Mouse (Mus musculus) left cerebral cortex, adult 18-20 months (tissue): ENCODE data around the gene Tssk6. TPM values are rescaled to one million over a fixed set of nuclear protein-coding genes. Genes with fewer than 3 reads are reported as not detected.

ENCODE experiments used
- DNase-seq, 2 experiments: peaks; one replicate each; pipeline ENCODE4 v3.0.0; 2021 to 2022; ENCODE audit warnings: low spot score in 2 of 2, mixed read lengths in 1 of 2
- long read RNA-seq, 2 experiments: library from polyadenylated mRNA; stranded (forward); transcript quantifications; one replicate each; pipeline ENCODE4 v2.0.0; 2021
- total RNA-seq, 2 experiments: library from RNA; stranded (reverse); gene quantifications; 2 replicates each; pipeline ENCODE4 v1.2.3; 2021

Tssk6 gene
- total RNA-seq: not detected
- long read RNA-seq, experiment 1, partial matches to known transcripts: 0 of 1 reads
- long read RNA-seq, experiment 1, other reads (novel, unspliced or antisense): 0 of 1 reads
- long read RNA-seq, experiment 2: 0 reads

DNA sequence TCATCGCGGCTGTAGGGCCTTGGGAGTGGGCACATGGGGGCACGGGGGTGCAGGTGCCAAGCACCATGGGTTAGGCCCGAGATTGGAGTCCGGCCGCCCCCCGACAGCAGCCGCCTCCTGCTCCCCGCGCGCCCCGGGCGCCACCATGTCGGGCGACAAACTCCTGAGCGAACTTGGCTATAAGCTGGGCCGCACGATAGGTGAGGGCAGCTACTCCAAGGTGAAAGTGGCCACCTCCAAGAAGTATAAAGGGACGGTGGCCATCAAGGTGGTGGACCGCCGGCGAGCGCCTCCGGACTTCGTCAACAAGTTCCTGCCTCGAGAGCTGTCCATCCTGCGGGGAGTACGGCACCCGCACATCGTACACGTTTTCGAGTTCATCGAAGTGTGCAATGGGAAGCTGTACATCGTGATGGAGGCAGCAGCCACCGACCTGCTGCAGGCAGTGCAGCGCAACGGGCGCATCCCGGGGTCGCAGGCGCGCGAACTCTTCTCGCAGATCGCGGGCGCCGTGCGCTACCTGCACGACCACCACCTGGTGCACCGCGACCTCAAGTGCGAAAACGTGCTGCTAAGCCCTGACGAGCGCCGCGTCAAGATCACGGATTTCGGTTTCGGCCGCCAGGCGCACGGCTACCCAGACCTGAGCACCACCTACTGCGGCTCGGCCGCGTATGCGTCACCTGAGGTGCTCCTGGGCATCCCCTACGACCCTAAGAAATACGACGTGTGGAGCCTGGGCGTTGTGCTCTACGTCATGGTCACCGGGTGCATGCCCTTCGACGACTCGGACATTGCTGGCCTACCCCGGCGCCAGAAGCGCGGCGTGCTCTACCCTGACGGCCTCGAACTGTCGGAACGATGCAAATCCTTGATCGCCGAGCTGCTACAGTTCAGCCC lies at the start of gene Tssk6, which contains the start of the genes Ndufa13 and Yjefn3:
Gene Tssk6 (plus strand): TSS at position 22 of the 900 bp plus-strand sequence.
Gene Ndufa13 (minus strand): TSS at position 396 of the 900 bp plus-strand sequence.
Gene Yjefn3 (minus strand): TSS at position 550 of the 900 bp plus-strand sequence.
- DNase-seq: no peak

DNA sequence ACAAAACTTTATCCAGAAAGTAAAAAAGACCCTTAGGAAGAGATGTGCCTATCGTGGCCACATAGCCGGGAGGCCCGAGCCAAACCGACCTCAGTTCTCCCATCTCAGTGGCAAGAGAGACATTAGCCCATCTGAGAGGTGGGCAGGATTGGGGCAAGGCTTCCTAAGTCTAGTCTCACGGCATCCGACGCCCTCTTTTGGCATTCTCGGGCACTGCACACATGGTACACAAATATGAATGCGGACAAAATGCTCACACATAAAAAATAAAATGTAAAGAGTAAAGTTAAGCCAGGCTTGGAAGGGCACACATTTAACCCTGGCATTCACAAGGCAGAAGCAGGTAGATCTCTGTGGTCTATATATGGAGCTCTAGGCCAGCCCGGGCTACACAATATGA lies 48.1 kb upstream of the Tssk6 start:
- no peak for DNase-seq

DNA sequence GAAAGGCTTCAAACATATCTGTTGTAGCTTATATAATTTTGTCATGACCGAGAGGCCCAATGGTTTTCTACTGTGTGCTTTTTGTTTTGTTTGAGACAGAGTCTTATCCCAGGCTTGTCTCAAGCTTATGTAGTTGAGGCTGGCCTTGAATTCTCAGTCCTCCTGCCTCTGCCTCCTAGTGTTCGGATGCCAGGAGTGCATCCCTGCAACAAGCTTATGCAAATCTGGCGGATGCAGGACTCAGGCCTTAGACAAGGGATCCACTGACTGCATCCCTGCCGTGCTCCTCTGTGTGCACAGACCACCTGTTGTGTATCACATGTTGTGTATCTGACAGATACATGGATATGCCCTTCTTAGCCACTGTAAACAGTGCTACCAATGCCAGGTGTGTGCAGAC lies 41.2 kb upstream of the Tssk6 start:
- no peak for DNase-seq

DNA sequence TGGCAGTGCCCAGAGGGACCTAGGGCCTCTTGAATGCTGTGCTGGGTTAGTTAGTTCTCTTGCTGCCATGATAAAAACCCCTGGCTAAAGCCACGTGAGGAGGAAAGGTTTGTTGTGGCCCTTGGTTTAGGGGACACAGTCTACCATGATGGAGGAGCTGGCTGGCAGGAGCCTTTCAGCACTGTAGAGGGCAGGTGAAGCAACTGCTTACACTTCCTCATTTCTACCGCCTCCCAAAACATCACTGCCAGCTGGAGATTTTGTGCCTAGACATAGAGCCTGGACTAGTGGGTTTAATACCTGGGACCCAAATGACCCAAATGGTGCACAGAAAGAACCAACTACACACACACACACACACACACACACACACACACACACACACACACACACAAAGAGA lies 40.7 kb upstream of the Tssk6 start:
- DNase-seq: no peak

DNA sequence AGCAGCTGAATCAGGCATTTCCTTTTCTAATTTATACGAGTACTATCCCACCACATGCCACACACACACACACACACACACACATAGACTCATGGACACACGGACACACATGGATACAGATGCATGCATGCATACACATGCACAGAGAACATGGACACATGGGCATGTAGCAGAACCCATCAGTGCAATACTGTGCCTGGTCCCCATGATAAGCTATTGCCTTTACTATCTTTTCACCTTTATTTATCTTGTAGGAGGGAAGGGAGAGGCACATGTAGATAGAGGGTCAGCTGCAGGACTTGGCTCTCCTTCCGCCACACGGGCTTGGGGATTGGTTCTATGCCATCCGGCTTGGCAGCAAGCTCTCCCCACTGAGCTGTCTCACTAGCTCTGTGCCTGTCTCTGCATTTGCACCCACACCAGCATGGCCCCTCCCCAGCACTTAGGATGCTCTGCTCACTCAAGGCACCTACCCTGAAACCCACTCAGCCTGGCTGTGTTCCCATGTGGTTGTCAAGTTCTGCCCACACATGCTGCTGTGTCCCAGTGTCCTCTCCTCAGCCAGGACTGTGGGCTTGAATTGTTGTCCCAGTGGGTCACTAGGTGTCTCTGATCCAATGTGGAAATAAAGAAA lies 38.5 kb upstream of the Tssk6 start:
- DNase-seq: peak in 1 of 2 experiments; percentile 47

DNA sequence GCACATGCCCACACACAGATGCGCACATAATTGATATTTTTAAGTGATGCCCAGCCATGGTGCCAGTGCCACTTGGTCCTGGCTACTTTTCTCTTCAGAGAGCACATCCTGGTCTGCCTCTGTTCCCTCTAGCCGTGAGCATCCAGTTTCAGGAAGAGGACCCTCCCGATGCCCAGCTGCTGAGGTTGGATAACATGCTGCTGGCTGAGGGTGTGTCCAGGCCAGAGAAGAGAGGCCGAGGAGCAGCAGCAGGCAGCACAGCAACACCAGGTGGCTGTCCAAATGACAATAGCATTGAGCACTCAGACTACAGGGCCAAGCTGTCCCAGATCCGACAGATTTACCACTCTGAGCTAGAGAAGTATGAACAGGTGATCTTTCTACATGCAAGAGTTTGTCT lies 37.8 kb upstream of the Tssk6 start:
- DNase-seq: no peak

DNA sequence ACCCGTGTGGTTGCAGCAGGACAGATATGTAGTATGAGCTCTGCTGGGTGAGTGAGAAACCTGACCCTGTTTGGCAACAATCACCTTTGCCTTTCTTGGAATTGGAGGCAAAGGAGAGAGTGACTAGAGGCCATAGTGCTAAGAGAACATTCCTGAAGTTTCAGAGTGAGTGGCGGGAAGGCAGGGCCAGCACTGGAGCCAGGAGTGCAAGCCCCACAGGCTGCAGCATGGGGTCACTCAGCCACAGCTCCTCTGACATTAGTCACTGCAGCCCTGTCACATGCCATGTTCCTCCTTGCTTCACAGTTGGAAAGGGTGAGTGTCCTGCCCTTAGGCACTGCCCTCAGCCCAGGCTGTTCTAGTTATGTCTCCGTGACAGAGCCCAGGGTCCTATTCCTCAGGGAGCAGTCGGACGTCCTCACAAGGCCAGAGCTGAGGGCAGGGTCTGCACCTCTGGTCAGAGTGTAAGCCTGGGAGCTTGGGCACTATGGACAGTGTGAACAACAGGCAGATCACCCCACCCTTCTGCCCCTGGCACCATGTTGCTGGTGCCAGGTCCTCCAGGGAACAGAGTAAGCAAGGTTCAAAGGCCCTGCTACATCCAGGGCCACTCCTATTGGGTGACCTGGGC lies 34.2 kb upstream of the Tssk6 start:
- DNase-seq: no peak

DNA sequence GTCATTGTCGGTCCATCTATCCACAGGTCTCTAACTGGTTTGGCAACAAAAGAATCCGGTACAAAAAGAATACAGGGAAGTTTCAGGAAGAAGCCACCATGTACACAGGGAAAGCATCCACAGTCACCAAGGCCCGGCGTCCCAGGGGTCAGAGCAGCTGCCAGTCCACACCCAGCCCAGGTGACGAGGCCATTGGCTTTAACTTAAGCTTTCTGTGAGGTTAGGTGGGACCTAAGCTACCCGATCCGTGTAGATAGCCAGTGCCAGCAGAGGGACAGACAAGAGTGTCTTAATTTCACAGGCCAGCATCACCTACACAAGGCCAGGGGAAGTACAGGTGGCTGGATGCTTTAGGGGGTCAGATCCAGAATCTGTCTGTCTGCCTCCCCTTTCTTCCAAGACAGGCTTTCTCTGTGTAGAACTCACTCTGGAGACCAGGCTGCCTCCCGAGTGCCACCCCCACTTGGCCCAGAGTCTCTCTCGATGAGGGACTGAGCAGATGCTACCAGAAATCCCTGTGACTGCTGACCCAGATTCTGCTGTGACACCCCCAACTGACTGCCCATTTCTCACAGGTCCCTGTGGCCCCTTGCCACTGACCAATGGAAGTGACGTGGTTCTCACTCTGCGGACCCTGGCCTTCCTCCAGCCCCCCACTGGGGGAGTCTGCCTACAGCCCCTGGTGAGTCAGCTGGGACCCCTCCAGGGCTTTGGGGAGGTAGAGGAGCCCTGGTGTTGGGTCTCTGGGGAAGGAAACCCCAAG lies 31.8 kb upstream of the Tssk6 start:
- DNase-seq: no peak

DNA sequence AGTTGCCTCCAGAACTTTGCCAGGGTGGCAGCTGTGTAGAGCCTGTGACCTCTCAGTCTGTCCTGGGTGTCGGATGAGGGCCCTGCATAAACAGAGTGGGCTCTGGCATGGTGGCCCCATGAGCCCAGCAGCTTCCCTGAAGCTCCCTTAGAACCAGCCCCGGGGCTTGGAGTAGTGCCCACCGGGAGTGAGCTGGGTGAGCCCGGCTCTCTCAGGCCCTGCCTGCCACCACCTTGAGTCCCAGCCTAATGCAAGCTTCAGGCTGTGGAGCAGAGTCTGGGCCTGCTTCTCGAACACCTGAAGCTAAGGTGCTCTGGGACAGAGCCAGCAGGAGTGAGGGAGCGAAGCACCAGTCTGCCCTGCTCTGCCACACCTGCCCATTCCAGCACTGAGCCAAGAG lies 31.1 kb upstream of the Tssk6 start:
- DNase-seq: no peak

DNA sequence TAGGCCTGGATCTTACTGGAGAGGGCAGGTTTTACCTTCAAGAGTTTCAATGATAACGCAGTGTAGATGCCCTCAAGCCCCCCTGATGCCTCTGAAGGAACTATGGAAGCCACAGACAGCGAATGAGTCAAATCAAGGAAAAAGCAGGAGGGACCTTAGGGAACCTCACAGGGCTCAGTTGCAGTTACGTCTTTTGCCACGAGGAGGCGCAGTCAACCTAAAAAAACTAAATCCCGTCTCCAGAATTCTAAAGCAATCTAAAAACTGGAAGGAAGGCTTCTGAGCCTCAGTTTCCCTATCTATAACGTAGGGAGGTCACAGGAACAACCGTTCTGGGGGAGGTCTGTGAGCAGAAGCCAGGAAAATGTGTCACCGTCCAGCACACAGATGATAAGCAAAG lies 27.8 kb upstream of the Tssk6 start:
- peak; percentile 65 to 72 for DNase-seq

DNA sequence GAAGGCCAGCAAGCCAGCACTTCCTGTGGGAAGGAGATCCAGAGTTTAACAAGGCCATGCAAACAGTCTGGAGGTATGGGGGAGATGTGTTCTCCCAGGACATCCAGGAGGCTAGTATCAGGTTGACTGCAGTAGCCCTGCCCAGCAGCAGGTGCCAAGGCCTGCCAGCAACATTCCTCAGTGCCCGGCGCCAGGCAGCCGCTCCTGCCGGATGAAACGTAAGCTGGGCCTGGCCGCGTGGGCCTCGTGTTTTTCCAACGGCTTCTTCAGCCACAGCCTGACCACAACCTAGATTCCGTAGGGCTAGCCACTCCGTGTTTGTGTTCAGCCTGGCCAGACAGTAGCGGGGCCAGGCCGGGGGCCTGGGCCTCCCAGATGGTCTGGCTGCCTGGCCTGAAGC lies 27.3 kb upstream of the Tssk6 start:
- no peak for DNase-seq

DNA sequence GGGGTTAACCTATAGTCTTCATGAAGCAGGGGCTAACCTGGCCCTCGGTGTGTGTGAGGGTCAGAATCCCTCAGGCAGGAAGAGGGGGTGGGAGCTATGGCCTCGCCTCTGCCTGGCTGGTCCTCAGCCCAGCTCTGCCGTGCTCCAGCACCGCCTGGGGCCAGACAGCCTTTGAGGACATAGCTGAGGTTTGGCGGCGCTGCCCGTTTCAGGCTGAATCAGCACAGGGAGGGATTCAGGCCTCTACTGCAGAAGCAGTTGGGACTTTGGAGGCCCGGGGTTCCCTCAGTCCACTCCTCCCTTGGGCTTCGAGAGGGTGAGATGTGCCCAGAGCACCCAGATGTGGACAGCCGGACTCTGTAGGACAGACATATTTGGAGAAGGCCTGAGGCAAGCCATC lies 25.9 kb upstream of the Tssk6 start:
- DNase-seq: no peak

DNA sequence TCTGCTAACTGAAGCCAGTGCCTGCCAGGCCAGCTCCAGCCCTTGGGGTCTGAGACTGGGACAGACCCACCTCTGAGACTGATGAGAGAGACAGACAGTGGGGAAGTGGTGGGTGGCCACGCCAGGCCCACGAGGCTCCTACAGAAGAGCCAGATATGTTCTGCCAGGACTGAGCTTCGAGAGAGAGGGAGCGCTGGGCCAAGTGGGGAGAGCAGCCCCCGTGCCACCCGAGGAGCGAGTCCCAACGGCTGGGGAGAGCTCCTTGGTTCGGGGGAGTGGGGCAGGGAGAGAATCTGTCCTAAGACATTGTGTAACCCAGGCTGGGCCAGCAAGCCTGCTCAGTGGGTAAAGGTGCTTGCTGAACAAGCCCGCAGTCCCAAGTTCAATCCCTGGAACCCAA lies 25.0 kb upstream of the Tssk6 start:
- DNase-seq: no peak

DNA sequence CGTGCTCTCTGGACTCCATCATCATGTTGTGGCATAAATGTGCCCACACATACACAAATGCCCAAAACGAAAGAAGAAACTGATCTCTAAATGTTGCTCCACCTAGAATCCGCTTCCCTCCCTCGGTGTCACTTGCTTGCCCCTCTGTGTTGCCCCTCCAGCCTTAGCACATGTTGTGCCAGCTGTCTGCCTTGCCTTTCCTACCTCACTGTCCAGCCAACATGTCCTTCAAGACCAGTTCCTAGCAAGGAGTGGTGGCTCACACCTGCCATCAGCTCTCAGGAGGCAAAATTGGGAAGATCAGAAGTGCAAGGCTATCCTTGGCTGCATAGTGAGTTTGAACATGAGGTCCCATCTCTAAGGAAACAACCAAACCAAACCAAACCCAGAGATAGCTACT lies 24.6 kb upstream of the Tssk6 start:
- no peak for DNase-seq

DNA sequence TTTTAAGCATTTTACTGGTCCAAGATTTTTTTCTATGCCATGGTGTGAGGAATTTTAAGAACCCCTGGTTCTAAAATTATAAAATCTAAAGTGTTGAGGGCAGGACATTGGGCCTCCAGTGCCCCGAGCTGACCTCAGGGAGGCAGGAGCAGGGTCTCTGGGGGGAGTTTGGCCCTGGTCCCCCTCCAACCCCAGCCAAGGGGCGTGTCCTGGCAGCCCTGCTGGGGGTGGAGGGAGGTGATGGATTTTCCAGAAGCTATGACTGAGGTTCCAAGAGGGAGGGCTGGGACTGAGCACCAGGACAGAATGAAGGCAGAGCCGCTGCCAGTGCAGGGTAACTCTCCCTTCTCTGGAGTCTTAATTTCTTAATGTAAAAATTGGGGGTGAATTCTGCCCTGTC lies 24.0 kb upstream of the Tssk6 start:
- DNase-seq: no peak

DNA sequence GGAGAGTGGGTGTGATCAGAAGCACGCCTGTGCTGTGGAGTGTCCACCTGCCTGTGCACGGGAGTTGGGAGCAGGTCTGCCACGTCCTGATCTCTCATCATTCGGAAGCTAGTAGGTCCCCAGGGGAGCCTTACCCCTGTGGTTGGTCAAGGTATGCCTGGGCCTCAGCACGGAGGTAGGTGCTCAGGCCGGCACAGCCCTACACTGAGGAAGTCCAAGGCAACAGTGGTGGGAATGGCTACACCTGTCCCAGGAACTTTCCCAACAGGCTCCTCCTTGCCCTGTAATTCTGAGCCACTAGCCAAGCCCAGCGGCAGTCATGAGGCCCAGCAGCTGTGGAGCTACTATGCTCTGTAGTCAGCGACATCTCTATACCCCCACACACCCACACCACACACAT lies 22.3 kb upstream of the Tssk6 start:
- DNase-seq: no peak

DNA sequence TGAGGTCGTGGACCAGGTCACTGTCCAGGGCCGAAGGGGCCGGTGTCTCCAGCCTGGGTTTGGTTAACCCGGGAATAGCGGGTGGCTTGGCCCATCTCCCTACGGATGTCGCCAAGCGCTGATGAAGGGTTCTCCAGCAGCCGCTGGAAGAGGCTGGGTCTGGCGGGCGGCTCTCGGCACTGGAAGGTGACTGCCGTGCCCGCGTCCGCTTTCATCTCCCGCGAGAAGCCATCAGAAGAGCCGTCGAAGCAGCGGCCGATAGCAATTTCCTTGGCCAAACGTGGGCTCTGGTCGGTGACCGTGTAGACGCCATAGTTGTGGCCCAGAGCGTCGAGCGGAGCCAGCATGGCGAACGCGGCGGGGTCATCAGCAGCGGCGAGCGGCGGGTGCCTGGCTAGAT lies 21.1 kb upstream of the Tssk6 start:
- DNase-seq: no peak

DNA sequence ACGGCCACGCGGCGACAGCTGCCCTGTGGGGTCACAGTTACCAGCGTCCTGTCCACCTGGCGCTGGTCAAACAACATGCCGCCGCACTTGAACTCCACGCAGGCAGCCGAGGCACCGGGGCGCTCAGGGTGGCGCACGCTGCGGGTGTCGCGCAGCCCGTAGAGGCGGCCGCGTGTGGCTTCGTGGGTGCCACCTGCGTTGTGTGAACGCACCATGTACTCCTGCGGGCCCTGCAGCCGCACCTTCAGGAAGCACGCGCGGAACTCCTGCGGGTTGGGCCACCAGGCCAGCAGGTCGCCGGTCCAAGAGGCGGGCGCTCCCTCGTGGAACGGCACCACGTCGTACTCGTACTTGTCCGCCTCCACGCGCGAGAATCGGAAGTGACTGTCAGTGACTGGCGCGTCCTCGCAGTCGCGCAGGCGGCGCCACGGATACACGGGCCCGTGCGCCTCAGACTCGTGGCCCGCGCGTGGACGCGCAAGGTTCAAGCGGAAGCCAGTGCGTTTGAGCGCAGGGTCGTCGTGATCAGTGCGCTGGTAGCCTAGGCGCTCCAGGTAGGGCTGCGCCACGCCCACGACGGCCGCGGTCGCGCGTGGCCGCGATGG lies 20.6 kb upstream of the Tssk6 start:
- no peak for DNase-seq

DNA sequence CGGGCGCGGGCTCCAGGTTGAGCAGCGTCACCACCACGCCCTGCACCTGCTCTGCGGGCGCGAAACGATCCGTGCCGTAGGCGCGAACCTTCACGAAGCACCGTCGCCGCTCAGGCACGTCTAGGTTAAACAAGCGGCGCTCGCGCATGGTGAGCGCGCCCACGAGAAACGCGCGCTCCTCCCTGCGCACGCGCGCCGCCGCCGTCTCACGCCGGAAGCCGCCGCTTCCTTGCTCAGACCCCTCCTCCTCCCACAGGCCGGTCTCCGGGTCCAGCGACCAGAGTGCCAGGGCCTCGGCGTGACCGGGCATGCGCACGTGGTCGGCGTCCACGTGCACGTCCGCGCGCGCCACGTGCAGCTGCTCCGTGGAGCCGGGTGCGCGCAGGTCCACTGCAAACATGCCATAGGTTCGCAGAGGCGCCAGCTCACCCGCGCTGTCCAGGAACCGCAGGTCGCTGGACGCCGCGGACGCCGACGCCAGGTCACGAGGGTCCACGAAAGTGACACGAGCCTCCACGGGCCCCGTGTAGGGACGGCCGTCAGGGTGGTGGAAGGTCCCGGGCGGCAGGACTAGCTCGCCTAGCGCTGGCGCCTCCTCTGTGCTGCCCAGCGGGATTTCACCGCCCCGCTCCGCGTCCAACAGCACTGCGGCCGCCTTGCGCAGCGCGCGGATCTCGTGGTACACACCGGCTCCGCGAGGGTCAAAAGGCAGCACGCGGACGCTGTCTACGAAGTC lies 19.8 kb upstream of the Tssk6 start:
- peak in 1 of 2 experiments; percentile 53 for DNase-seq
